Mouse (Mus musculus): Measurements from ENCODE around the gene Hbb-bs. TPM values are rescaled to one million over a fixed set of nuclear protein-coding genes. Genes with fewer than 3 reads are reported as not detected.
"Not testable (repeated sequence)": the region's sequence is repeated elsewhere in the genome, so short reads cannot be mapped to it uniquely, and the experiment has no call there.

The Hbb-bs gene
- over 10,000 TPM; 24,882 to 31,010 TPM for total RNA-seq (2021)
- long read RNA-seq, experiment 1, transcript Hbb-bs-202 (2 exons, 344 nt), result minor isoform, 33 of 4,021 reads
- long read RNA-seq, experiment 1, transcript Hbb-bs-201 (3 exons, 628 nt), result major isoform, 3,933 of 4,021 reads
- long read RNA-seq, experiment 1, partial matches to known transcripts, result 23 of 4,021 reads
- long read RNA-seq, experiment 1, other reads (novel, unspliced or antisense), result 32 of 4,021 reads
- long read RNA-seq, experiment 2, transcript Hbb-bs-201 (3 exons, 628 nt), result major isoform, 3,471 of 3,592 reads
- long read RNA-seq, experiment 2, transcript Hbb-bs-202 (2 exons, 344 nt), result minor isoform, 45 of 3,592 reads
- long read RNA-seq, experiment 2, partial matches to known transcripts, result 1 of 3,592 reads
- long read RNA-seq, experiment 2, other reads (novel, unspliced or antisense), result 75 of 3,592 reads

GRCm38 (mm10) chr7:103827808-103828207, at the start of gene Hbb-bs:
Gene Hbb-bs, minus strand, starts transcription at chr7:103828096.
- intact Hi-C loops (cut with DNase I), result no loop called here
- no peak for DNase-seq

GRCm38 (mm10) chr7:103877093-103877492, 49.2 kb upstream of the Hbb-bs start:
- no peak for DNase-seq
- intact Hi-C loops (cut with DNase I), result loop anchor here (10.0 kb wide), 1 partner anchor 1362 kb away; no protein-coding TSS in a partner anchor

- intact Hi-C loops (cut with DNase I), result loop anchor here (10.0 kb wide), 1 partner anchor 1360 kb away; no protein-coding TSS in a partner anchor
- no peak for DNase-seq
Measured at GRCm38 (mm10) chr7:103874451-103874850, 46.6 kb upstream of the Hbb-bs start.

- DNase-seq, result no peak
- intact Hi-C loops (cut with DNase I), result loop anchor here (10.0 kb wide), 1 partner anchor 1358 kb away; no protein-coding TSS in a partner anchor
Measured at GRCm38 (mm10) chr7:103873064-103873463, 45.2 kb upstream of the Hbb-bs start.

GRCm38 (mm10) chr7:103870667-103871066, 42.8 kb upstream of the Hbb-bs start:
- DNase-seq, result no peak
- intact Hi-C loops (cut with DNase I), result loop anchor here (10.0 kb wide), 1 partner anchor 1356 kb away; no protein-coding TSS in a partner anchor

- no peak for DNase-seq
- intact Hi-C loops (cut with DNase I), result no loop called here
Measured at GRCm38 (mm10) chr7:103865716-103866115, 37.8 kb upstream of the Hbb-bs start.

- no peak for DNase-seq
- intact Hi-C loops (cut with DNase I), result no loop called here
Measured at GRCm38 (mm10) chr7:103861531-103861930, 33.6 kb upstream of the Hbb-bs start.

- intact Hi-C loops (cut with DNase I), result no loop called here
- peak; percentile 29 to 48 for DNase-seq
Measured at GRCm38 (mm10) chr7:103860855-103861254, 33.0 kb upstream of the Hbb-bs start.

- intact Hi-C loops (cut with DNase I), result no loop called here
- DNase-seq, result no peak
Measured at GRCm38 (mm10) chr7:103859076-103859475, 31.2 kb upstream of the Hbb-bs start.

GRCm38 (mm10) chr7:103854669-103855068, 26.8 kb upstream of the Hbb-bs start:
- intact Hi-C loops (cut with DNase I), result no loop called here
- no peak for DNase-seq

GRCm38 (mm10) chr7:103853090-103853489, 25.2 kb upstream of the Hbb-bs start, which contains the start of gene Hbb-y:
Gene Hbb-y, minus strand, starts transcription at chr7:103853216.
- DNase-seq, result no peak
- intact Hi-C loops (cut with DNase I), result no loop called here

GRCm38 (mm10) chr7:103844525-103845325, 16.8 kb upstream of the Hbb-bs start:
- DNase-seq, result no peak
- intact Hi-C loops (cut with DNase I), result no loop called here

- intact Hi-C loops (cut with DNase I), result no loop called here
- no peak for DNase-seq
Measured at GRCm38 (mm10) chr7:103843034-103843433, 15.1 kb upstream of the Hbb-bs start, which contains the start of gene Hbb-bh1. Gene Hbb-bh1, minus strand, starts transcription at chr7:103843164.

- intact Hi-C loops (cut with DNase I), result no loop called here
Measured at GRCm38 (mm10) chr7:103840268-103840667, 12.4 kb upstream of the Hbb-bs start, which contains the start of gene Hbb-bh2. Gene Hbb-bh2, minus strand, starts transcription at chr7:103840520.

GRCm38 (mm10) chr7:103827139-103827538, 757 bp downstream of the Hbb-bs start:
- intact Hi-C loops (cut with DNase I); DNase-seq: not testable (repeated sequence)

More at GRCm38 (mm10) chr7:103840268-103840667, 12.4 kb upstream of the Hbb-bs start, which contains the start of gene Hbb-bh2:
- no peak for DNase-seq

GRCm38 (mm10) chr7:103826255-103826887, 1.5 kb downstream of the Hbb-bs start:
- intact Hi-C loops (cut with DNase I), result no loop called here
- no peak for DNase-seq

GRCm38 (mm10) chr7:103825536-103826254, 2.2 kb downstream of the Hbb-bs start:
- DNase-seq, result no peak
- intact Hi-C loops (cut with DNase I), result no loop called here

GRCm38 (mm10) chr7:103824597-103824996, 3.3 kb downstream of the Hbb-bs start:
- no peak for DNase-seq
- intact Hi-C loops (cut with DNase I), result no loop called here

GRCm38 (mm10) chr7:103815085-103815484, 12.8 kb downstream of the Hbb-bs start:
- intact Hi-C loops (cut with DNase I); DNase-seq: not testable (repeated sequence)

- DNase-seq, result no peak
Measured at GRCm38 (mm10) chr7:103813766-103814165, 14.1 kb downstream of the Hbb-bs start, which contains the start of gene Hbb-bt. Gene Hbb-bt, minus strand, starts transcription at chr7:103813996.

More at GRCm38 (mm10) chr7:103813766-103814165, 14.1 kb downstream of the Hbb-bs start, which contains the start of gene Hbb-bt:
- intact Hi-C loops (cut with DNase I), result no loop called here
